Mouse (Mus musculus): ENCODE measurements around the gene Jaml.

- TF ChIP-seq POLR2A (IDR thresholded peaks at IDR 0.05; ENCODE audit: control insufficient read depth, extremely low read depth, insufficient read depth, low read length, poor library complexity) = no peak
- TF ChIP-seq CTCF (IDR thresholded peaks at IDR 0.05; ENCODE audit: borderline replicate concordance, control insufficient read depth, extremely low read depth, insufficient read depth, low read length, poor library complexity) = no peak
Measured at GRCm38 (mm10) chr9:45046973-45047372, 32.0 kb upstream of the Jaml start.
